Mouse (Mus musculus) kidney, adult 11 months (tissue): ENCODE measurements around the gene Oosp3.

Source experiments
- DNase-seq: peaks from one replicate; pipeline ENCODE4 v3.0.0; 2022

Oosp3 gene

DNA sequence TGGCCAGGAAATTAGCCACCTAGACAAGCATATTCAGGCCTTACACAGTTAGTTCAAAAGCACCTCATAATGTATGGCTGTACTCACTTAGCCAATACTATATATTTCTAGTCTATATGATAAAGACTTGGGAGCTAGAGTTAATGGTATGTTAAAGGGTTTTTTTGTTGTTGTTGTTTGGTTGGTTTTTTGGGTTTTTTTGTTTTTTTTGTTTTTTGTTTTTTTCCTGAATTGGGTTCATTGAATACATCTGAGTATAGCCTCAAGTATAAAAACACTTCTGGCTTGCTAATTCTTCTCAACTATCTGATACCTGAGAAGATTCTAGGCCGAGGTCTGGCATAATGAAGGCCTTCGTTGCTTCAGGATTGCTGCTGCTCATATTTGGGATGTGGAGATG, at the start of gene Oosp3:
Gene Oosp3, plus strand, starts transcription at position 301 of the 400 bp plus-strand sequence.
- no peak for DNase-seq

DNA sequence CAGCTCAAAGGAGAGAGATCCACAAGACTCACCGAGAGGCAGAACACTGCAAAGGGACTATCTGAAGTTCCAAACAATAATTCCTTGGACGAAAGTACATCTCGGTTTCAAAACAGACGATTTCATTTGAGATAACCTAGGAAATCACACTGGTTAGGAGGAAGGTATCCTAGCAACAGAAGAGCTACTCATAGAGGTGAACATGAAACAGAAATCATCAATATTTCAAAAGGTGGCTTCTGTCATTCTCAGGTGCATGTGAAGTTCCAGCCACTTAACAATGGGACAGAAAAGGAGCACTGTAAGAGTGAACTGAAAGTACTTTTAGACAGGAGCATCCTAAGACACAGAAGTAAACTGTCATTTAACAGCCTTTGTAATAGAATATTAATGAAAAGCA, 47.3 kb upstream of the Oosp3 start:
- no peak for DNase-seq

DNA sequence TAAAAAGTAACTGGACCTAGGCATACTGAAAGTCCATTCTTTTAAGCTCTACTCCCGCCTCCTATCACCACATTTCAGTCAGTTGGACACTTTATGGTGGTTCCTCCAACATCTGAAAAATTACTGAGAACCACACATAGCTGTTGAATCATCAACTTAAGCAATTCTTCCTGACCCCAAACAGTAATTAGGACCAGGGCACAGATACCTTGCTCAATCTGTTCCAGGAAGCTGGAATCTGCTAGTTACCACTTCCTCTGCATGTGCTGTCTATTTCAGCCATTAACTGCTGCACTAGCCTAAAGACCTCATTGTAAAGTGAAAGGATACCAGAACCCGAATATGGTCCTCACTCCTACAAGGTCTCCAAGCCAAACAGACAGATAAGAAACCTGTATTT, 37.7 kb upstream of the Oosp3 start:
- DNase-seq = no peak

DNA sequence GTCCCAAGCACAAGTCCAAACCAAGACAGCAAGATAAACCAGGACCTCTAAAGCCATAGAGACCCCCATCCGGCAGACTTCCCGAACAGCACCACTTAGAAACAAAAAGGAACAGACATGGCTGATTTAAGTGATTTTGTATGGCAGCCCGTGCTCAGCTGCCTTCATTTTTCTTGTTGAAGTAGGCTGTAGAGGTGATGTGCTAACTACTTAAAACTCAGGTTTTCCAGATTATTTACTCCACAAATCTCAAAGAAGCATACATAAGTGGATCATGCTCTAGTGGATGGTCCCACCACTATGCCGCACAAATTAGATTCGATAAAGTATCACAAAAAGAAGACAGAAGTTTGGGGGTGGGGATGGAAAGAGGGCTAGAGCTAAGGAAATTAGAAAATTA, 36.4 kb upstream of the Oosp3 start, which contains the start of gene Oosp2:
Gene Oosp2, minus strand, starts transcription at position 101 of the 400 bp plus-strand sequence.
- DNase-seq = no peak

DNA sequence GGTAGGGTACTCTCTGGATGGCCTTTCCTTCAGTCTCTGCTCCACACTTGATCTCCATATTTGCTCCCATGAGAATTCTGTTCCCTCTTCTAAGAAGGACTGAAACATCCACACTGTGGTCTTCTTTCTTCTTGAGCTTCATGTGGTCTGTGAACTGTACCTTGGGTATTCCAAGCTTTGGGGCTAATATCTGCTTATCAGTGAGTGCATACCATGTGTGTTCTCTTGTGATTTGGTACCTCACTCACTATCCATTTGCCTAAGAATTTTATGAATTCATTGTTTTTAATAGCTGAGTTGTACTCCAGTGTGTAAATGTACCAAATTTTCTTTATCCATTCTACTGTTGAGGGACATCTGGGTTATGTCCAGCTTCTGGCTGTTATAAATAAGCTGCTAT, 35.3 kb upstream of the Oosp3 start:
- no peak for DNase-seq

DNA sequence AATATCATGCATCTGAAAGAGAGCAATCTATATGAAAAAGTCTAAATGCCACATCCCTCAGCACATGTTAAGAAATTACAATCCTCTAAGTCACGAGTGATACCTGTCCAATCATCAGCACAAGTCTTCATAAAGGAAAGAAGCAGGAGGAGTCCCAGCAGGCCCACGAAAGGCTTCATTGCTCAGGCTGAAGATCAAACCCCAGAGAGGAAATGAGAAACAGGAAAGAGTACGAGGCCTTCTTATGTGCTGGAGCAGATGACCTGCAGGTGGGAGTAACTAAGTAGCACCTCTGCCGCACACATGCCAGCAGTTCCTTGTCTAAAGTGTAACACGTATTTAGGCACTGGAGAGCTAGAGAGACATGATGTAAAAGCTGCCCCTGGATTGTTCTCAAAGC, 6.0 kb upstream of the Oosp3 start, which contains the start of gene Oosp1:
Gene Oosp1, minus strand, starts transcription at position 312 of the 400 bp plus-strand sequence.
- DNase-seq = no peak

DNA sequence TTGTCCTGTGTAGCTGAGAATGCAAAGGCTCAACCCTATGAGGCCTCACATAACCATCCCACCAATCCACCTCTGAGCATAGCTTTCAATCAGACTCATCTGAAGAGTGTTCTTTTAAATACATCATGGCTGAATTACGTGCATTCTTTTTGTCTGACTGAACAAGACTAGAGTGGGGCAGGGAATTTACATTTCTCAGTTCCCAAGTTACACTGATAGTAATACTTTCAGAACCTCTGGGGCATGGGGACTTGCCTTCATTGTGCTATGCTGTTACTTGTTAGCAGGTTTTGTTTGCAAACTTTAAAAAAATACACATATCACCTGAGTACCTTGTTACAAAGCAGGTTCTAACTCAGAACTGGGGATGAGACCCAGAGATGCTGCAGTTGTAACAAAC, 5.4 kb upstream of the Oosp3 start:
- no peak for DNase-seq

DNA sequence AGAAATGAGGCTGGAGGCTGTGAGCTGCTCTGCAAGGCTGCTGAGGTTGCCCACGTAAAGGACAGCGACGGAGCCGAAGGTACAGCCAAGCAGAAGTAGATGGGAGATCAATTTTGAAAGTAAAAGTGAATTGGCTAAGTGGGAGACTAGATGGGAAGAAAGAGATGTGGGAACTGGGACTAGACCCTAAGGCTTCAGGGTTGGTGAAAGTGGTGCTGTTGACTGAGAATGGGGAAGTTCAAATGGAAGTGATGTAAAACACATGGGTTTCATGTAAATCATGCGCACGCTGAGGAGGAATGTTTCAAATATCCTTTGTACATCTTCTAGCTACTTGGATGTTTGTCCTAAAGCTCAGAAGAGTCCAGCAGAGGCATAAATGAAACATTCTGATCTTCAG, 1.5 kb downstream of the Oosp3 start:
- no peak for DNase-seq

DNA sequence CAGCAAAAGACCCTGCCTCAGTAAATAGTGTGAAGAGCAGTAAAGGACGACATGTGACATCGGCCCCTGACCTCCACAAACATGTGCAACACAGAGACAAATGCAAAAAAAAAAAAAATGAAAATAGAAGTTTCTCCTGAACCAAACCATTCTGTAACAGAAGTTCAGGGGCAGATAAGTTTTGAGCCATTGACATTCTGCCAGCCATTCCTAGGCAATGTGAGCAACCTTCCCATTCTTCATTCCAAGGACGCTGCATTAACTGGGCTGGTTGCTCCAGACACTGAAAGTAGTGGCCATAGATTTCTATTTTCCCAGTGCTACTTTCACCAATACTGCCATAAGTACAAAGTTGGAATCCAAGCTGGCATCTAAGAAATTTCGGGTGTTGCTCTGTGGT, 15.6 kb downstream of the Oosp3 start:
- DNase-seq = no peak

DNA sequence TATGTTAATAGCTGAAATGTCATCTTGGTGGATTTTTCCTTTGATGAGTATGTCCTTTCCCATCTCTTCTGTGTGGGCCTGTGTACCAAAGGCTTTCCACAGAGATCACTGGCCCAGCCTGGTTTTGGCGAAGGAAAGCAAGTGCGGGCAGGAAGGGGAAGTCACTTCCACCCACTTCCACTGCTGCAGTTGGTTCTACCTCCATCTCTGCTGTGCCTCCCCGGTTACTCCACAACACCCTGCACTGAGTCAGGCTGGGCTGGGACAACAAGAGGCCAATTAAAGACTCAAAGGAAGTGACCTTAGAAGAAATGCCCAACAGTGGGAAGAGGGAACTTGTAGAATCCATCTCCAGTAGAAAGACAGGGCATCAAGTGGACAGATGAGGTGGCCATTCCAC, 23.2 kb downstream of the Oosp3 start:
- DNase-seq = no peak

DNA sequence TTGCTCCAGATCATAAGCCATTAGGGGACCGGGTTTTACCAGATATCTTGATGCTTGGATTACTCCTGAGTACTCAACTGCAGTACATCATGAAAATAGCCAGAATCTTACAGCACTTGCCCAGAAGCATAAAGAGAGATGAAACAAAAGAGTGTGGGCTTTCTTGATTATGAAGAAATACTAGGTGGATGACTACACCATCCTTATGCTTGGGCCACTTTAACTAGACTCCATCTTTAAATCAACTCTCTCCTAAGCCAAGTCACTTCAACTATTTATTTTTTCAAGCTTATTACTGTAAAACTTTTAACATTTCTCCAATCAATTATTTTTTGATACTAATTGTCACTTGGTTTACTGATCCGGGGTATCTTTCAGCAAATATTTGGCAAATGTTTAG, 27.0 kb downstream of the Oosp3 start:
- no peak for DNase-seq

DNA sequence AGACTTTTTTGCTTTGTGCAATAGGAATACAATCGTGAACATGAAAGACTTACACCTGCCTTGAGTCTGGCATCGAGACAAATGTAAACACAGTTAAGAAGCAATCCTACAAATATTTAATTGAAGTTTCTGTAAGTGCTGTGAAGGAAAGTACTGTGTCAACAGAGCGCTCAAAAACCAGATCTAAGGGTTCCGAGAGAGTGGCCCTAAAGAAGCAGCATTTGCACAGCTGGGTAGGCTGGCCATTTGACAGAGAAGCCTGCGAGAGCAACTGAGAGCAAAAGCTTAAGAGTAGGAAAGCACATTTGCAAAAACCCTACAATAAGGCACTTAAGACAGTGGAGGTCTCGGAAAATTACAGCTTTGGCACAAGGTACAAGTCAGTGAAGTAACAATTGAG, 27.4 kb downstream of the Oosp3 start:
- DNase-seq = no peak

DNA sequence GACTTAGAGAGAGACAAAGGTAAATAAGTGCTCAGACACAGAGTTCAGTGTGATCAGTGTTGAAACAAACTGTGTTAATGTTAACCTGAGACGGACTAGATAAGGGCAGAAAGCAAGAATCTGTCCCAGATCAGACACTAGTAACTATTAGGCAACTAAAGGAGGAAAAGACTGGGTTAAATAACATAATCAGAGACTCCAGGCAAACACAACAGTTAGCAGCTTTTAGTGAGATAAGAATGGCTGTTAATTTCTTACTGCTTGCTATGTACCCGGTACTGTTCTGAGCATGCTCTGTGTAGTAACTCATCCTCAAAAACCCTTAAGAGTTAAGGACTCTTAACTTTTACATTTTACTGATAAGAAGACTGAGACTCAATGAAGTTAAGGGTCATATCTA, 29.1 kb downstream of the Oosp3 start:
- DNase-seq = no peak

DNA sequence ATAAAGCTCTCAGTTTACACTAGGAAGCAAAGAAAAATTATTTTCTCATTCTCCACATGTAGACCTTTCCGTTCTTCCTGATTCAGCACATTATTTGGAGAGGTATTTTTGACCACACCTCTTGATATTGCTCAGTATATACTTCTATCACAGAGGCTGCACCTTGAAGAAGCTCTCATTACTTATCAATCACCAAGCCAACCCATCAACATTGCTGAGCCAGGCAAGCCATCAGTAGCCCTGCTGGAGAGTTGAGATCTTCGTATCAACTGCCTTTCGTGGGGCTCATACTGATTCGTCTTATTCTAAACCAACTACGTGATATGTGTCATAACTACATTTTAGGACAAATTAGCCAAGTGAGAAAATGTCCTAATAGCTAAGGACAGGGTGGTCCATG, 30.4 kb downstream of the Oosp3 start:
- no peak for DNase-seq

DNA sequence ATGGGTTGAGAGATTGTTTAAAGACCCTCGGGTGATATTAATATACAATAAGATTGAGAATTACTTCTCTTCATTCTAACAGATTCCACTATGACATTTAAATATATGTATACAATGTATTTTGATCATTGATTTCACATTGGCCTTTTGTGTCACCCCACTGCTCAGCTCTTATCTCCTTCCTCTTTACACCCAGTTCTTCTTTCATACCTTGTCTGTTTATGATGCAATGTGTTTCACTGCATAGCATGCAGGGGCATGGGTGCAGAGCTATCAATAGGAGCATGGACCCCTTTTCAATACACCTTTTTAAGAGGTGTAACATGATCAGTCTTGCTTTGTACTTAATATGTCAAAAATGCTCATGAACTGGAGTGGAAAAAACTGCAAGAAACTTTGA, 33.4 kb downstream of the Oosp3 start:
- DNase-seq = no peak

DNA sequence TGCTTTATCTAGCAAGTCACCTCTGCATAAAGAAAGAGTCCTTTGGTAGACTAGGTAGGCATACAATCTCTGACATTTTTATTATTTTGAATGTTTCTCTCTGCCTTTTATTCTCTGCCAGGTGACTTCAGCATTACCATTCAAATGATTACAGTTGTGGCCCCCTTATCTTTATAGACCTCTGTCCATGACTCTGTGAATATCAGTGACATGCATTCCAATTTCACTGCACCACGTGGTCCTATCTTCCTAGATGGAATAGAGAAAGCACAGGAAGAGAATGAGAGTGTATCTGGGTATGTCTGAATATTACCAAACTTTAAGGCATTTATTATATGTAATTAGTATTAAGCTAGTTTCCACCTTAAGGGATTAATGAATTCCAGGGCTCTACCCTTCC, 39.6 kb downstream of the Oosp3 start:
- DNase-seq = no peak

DNA sequence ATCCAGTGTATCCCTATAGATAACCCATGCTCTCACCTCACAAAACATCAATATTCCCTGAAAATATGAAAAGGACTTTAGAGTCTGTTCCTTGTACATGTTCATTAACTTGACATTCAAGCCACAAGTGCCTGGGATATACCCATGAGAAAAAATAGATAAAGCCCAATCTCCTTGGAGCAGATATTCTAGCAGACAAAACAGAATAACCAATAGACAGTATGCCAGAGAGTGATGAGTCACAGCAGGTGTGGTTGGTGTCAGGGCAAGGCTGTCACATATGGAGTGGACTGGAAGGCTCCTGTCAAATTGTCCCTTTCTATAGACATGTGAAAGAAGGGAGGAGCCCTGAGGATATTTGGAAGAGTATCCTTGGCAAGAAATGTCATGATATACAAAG, 48.8 kb downstream of the Oosp3 start:
- DNase-seq = no peak

DNA sequence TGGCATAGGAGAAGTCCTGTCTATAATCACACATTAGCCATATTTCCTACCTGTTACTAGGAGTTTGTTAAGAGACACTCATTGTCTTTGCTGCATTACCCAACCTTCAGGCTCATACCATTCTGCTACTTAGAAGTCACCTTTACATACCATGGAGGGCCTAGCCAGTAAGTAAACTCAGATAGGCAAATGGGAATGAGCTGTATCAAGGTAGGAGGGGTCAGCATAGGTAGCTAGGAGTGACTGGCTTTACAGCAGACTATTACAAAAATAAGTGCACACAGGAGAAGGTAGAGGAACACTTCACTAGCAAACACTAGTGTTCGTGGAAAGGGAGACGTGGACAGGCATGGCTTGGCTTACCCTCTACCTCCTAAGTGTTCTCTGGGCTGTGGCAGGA, 50.4 kb downstream of the Oosp3 start, which contains the start of gene Gif:
Gene Gif, plus strand, starts transcription at position 257 of the 400 bp plus-strand sequence.
- DNase-seq = no peak
